Mouse (Mus musculus) heart, postnatal 0 days (tissue): ENCODE measurements at regions not wholly inside any gene's neighbourhood (a gene's known extent, or its start where the extent isn't known, plus 50 kb on each side); places are given as distances from the start of the nearest gene placed in this dataset.

ENCODE experiments used
- CTCF ChIP-seq: IDR thresholded peaks from 2 replicates; pipeline ENCODE4 v1.5.1; 2016; ENCODE audit warnings: antibody characterized with exemption, control low read depth, low read depth
- EP300 ChIP-seq: IDR thresholded peaks from 2 replicates; pipeline ENCODE4 v1.6.1; 2016; ENCODE audit warnings: antibody characterized with exemption, low read depth

- TF ChIP-seq CTCF, result no peak
- no peak for TF ChIP-seq EP300
These were observed 228.3 kb downstream of the Ktn1 start for GRCm38 (mm10) chr14:47876585-47876984.
